In genomic region chr14:122883821-122884584, GRCm38 (mm10) we compare ENCODE assay signal across 10 mouse cellular contexts. TPM values are rescaled to one million over a fixed set of nuclear protein-coding genes. Genes with fewer than 3 reads are reported as not detected.
DNase-seq lines count a peak whose midpoint lies in the region; ATAC-seq and TF ChIP-seq lines count a peak whose summit lies in the region.
"Had no signal": no experiment of that assay in that cellular context is flagged by ENCODE, and none has a peak within 500 bp of the region (broad histone marks: within the 10 kb centered on the region; RNA-seq: fewer than 3 reads in every experiment).

No protein-coding gene starts in this region.

- H3K4me2 ChIP-seq in lung, postnatal 0 days (replicated peaks; ENCODE audit: low read depth, low read length), result no peak overlapping the region
- no peak overlapping the region for H3K4me2 ChIP-seq in hindbrain, embryonic 16.5 days (ENCODE audit: low read length)
- H3K4me2 ChIP-seq in neural tube, embryonic 15.5 days, result no peak overlapping the region
- no peak overlapping the region for H3K4me2 ChIP-seq in kidney, embryonic 16.5 days (replicated peaks; ENCODE audit: low read depth, low read length)

- peak; percentile 36 for DNase-seq in adrenal gland, adult 2 months
- no peak for DNase-seq in adrenal gland, postnatal 10 days
- peak; percentile 11 for DNase-seq in lung, postnatal 0 days (ENCODE audit: low spot score)
- no peak for DNase-seq in lung, postnatal 36 days

- no peaks in the 10 kb centered on the region for H3K9me3 ChIP-seq in lung, postnatal 0 days (ENCODE audit: low read length)
- no peaks in the 10 kb centered on the region for H3K9me3 ChIP-seq in hindbrain, embryonic 16.5 days (ENCODE audit: control insufficient read depth, low read length)
- H3K9me3 ChIP-seq in neural tube, embryonic 15.5 days (replicated peaks), result no peaks in the 10 kb centered on the region
- no peaks in the 10 kb centered on the region for H3K9me3 ChIP-seq in kidney, embryonic 16.5 days (ENCODE audit: low read length)

- H3K36me3 ChIP-seq in lung, postnatal 0 days (ENCODE audit: insufficient read depth, low read length), result no peaks in the 10 kb centered on the region
- H3K36me3 ChIP-seq in hindbrain, embryonic 16.5 days (ENCODE audit: control insufficient read depth, insufficient read depth, low read length), result no peaks in the 10 kb centered on the region
- no peaks in the 10 kb centered on the region for H3K36me3 ChIP-seq in neural tube, embryonic 15.5 days
- H3K36me3 ChIP-seq in kidney, embryonic 16.5 days (ENCODE audit: insufficient read depth, low read length), result no peaks in the 10 kb centered on the region

- TF ChIP-seq CTCF in lung, postnatal 0 days (IDR thresholded peaks at IDR 0.05), result no peak

- peak; percentile 35; the same call in 1 of the 2 replicates for ATAC-seq in lung, postnatal 0 days
- peak; percentile 43 for ATAC-seq in hindbrain, embryonic 16.5 days
- no peak for ATAC-seq in neural tube, embryonic 15.5 days (ENCODE audit: low FRiP score)
- ATAC-seq in activated CD4-positive, CD25-positive, alpha-beta regulatory T cell, adult 4 months, result no peak
- no peak for ATAC-seq in kidney, embryonic 16.5 days (ENCODE audit: low FRiP score, low TSS enrichment)
- ATAC-seq: inflammation-experienced regulatory T-cells, adult 6 months had no signal

- no peaks in the 10 kb centered on the region for H3K27me3 ChIP-seq in lung, postnatal 0 days (replicated peaks; ENCODE audit: insufficient read depth, low read length)
- no peaks in the 10 kb centered on the region for H3K27me3 ChIP-seq in hindbrain, embryonic 16.5 days (replicated peaks; ENCODE audit: control insufficient read depth, insufficient read depth, low read length)
- peaks cover 1% of the 10 kb centered on the region for H3K27me3 ChIP-seq in neural tube, embryonic 15.5 days (replicated peaks)
- no peaks in the 10 kb centered on the region for H3K27me3 ChIP-seq in kidney, embryonic 16.5 days (ENCODE audit: insufficient read depth, low read length)

- no peak overlapping the region for H3K9ac ChIP-seq in lung, postnatal 0 days (replicated peaks; ENCODE audit: low read depth)
- H3K9ac ChIP-seq in hindbrain, embryonic 16.5 days (ENCODE audit: low read depth, low read length), result no peak overlapping the region
- no peak overlapping the region for H3K9ac ChIP-seq in neural tube, embryonic 15.5 days (replicated peaks)
- H3K9ac ChIP-seq in kidney, embryonic 16.5 days (replicated peaks; ENCODE audit: low read length), result no peak overlapping the region
- H3K9ac ChIP-seq: liver, embryonic 14.5 days had no signal

- no peak for TF ChIP-seq EP300 in lung, postnatal 0 days (IDR thresholded peaks at IDR 0.05)

- H3K27ac ChIP-seq in lung, postnatal 0 days (ENCODE audit: low read length), result no peak overlapping the region
- peak overlapping the region; percentile 36 for H3K27ac ChIP-seq in hindbrain, embryonic 16.5 days (ENCODE audit: low read depth, low read length)
- 0 out of 2 replicates have a peak overlapping the region, but pooled peaks have one; percentile 13 for H3K27ac ChIP-seq in neural tube, embryonic 15.5 days (replicated peaks)
- H3K27ac ChIP-seq in kidney, embryonic 16.5 days (ENCODE audit: low read length), result no peak overlapping the region
- H3K27ac ChIP-seq: liver, embryonic 14.5 days had no signal

- no peak overlapping the region for H3K4me3 ChIP-seq in lung, postnatal 0 days (ENCODE audit: low read depth, low read length)
- H3K4me3 ChIP-seq in hindbrain, embryonic 16.5 days (ENCODE audit: low read length), result no peak overlapping the region
- H3K4me3 ChIP-seq in neural tube, embryonic 15.5 days (replicated peaks), result no peak overlapping the region
- no peak overlapping the region for H3K4me3 ChIP-seq in kidney, embryonic 16.5 days (ENCODE audit: low read length)

- no peaks in the 10 kb centered on the region for H3K4me1 ChIP-seq in lung, postnatal 0 days (ENCODE audit: insufficient read depth, low read depth, low read length)
- peaks cover 20% of the 10 kb centered on the region for H3K4me1 ChIP-seq in hindbrain, embryonic 16.5 days (ENCODE audit: control insufficient read depth, insufficient read depth, low read depth, low read length)
- peaks cover 27% of the 10 kb centered on the region for H3K4me1 ChIP-seq in neural tube, embryonic 15.5 days
- peaks cover 5% of the 10 kb centered on the region; the same call in 1 of the 2 replicates for H3K4me1 ChIP-seq in kidney, embryonic 16.5 days (ENCODE audit: insufficient read depth, low read length)

- WGBS in lung, postnatal 0 days, result 62% methylated on average over 10 of the region's 10 CpGs
- 42% methylated on average over 10 of the region's 10 CpGs for WGBS in hindbrain, embryonic 16.5 days
- WGBS in neural tube, embryonic 15.5 days, result 50% methylated on average over 10 of the region's 10 CpGs
- 57% methylated on average over 10 of the region's 10 CpGs for WGBS in kidney, embryonic 16.5 days

RNA-seq across cellular contexts. Expression of gene Ggact, which starts 29.6 kb away (rescaled TPM):
- 10 to 100 TPM; 55.0 to 91.5 TPM for total RNA-seq in adrenal gland, adult 2 months (2021)
- 34.0 and 36.4 TPM in 2 replicates for polyA plus RNA-seq in adrenal gland, adult 2 months (2012; rRNA removed)
- 10 to 100 TPM; 36.5 to 45.0 TPM for total RNA-seq in adrenal gland, postnatal 10 days (2021)
- polyA plus RNA-seq in lung, postnatal 0 days (2015; fragmentation: Nextera tagmentation; extraction: Ambion mirVana), result 31.2 and 35.3 TPM in 2 replicates
- polyA plus RNA-seq in hindbrain, embryonic 16.5 days (2015; fragmentation: Nextera tagmentation; extraction: Ambion mirVana), result 13.6 and 14.7 TPM in 2 replicates
- 9.6 and 13.0 TPM in 2 replicates for polyA plus RNA-seq in neural tube, embryonic 15.5 days (2015; fragmentation: Nextera tagmentation; extraction: Ambion mirVana)
- polyA plus RNA-seq in activated CD4-positive, CD25-positive, alpha-beta regulatory T cell, adult 4 months (2017; shearing (Covaris generic)), result 10 to 100 TPM; 22.4 to 35.6 TPM
- 19.2 and 20.5 TPM in 2 replicates for polyA plus RNA-seq in kidney, embryonic 16.5 days (2015; fragmentation: Nextera tagmentation; extraction: Ambion mirVana)

Comparison
In these comparisons a context has a peak if more than half of its experiments do, and no peak if none do; other contexts are left out.
1. DNase-seq: peak in adrenal gland, adult 2 months (single experiment) and lung, postnatal 0 days (single experiment); none in adrenal gland, postnatal 10 days (single experiment) and lung, postnatal 36 days (single experiment).
2. ATAC-seq: peak in lung, postnatal 0 days (single experiment) and hindbrain, embryonic 16.5 days (single experiment); none in neural tube, embryonic 15.5 days (single experiment), activated CD4-positive, CD25-positive, alpha-beta regulatory T cell, adult 4 months (single experiment) and kidney, embryonic 16.5 days (single experiment).
3. H3K27ac ChIP-seq: peak in hindbrain, embryonic 16.5 days (single experiment) and neural tube, embryonic 15.5 days (single experiment); none in lung, postnatal 0 days (single experiment) and kidney, embryonic 16.5 days (single experiment).